Mouse (Mus musculus) spleen, adult 2 months (tissue): ENCODE measurements around the gene Cklf. TPM values are rescaled to one million over a fixed set of nuclear protein-coding genes. Genes with fewer than 3 reads are reported as not detected.
"Not testable (repeated sequence)": the region's sequence is repeated elsewhere in the genome, so short reads cannot be mapped to it uniquely, and the experiment has no call there.

Experiments
- DNase-seq, 2 experiments: peaks; one replicate each; pipeline versions ENCODE4 v3.0.0 to v3.0.0-alpha.2; 2012 to 2021; ENCODE audit warnings: low spot score in 2 of 2, low read depth in 1 of 2
- H3K27ac ChIP-seq: fragments of 200-500 bp; 2 replicates; pipeline ENCODE4 v1.5.1; 2012; ENCODE audit warnings: low read length, inconsistent platforms; ENCODE audit not compliant: insufficient read depth
- H3K27me3 ChIP-seq: fragments of 200-500 bp; 2 replicates; pipeline ENCODE4 v1.6.1; 2012; ENCODE audit warnings: mild to moderate bottlenecking, moderate library complexity, low read length, inconsistent platforms; ENCODE audit not compliant: control insufficient read depth, insufficient read depth
- H3K36me3 ChIP-seq: fragments of 200-500 bp; 2 replicates; pipeline ENCODE4 v1.6.1; 2012; ENCODE audit warnings: mild to moderate bottlenecking, low read length, inconsistent platforms; ENCODE audit not compliant: control insufficient read depth, insufficient read depth
- H3K4me1 ChIP-seq: fragments of 200-500 bp; 2 replicates; pipeline ENCODE4 v1.6.1; 2011; ENCODE audit warnings: inconsistent platforms; ENCODE audit not compliant: control insufficient read depth, insufficient read depth, insufficient read length
- H3K4me3 ChIP-seq: fragments of 200-500 bp; 2 replicates; pipeline ENCODE4 v1.5.1; 2011; ENCODE audit warnings: mild to moderate bottlenecking, inconsistent platforms; ENCODE audit not compliant: insufficient read depth, insufficient read length; ENCODE audit errors: extremely low read depth
- CTCF ChIP-seq: fragments of 200-500 bp; IDR thresholded peaks from 2 replicates; pipeline ENCODE4 v1.5.1; 2011; ENCODE audit warnings: mild to moderate bottlenecking, inconsistent platforms; ENCODE audit not compliant: insufficient read depth, insufficient read length, insufficient replicate concordance; ENCODE audit errors: extremely low read depth
- POLR2A ChIP-seq: fragments of 200-500 bp; IDR thresholded peaks from 2 replicates; pipeline ENCODE4 v1.6.1; 2011; ENCODE audit warnings: low read depth, low read length, inconsistent platforms
- WGBS: fragments of 180-500 bp; shearing (Covaris S2); methylation state at CpG from one replicate; pipeline ENCODE4 v1.1.7; 2018; 5-methylcytosine and 5-hydroxymethylcytosine counted together
- polyA plus RNA-seq: library from polyadenylated mRNA; depleted of rRNA; stranded (reverse); fragments of >200 nt; gene quantifications from 2 replicates; pipeline ENCODE4 v1.2.3, GENCODE M21; 2012; rRNA removed

Cklf gene
- polyA plus RNA-seq, 1 experiment: 13.0 TPM

DNA sequence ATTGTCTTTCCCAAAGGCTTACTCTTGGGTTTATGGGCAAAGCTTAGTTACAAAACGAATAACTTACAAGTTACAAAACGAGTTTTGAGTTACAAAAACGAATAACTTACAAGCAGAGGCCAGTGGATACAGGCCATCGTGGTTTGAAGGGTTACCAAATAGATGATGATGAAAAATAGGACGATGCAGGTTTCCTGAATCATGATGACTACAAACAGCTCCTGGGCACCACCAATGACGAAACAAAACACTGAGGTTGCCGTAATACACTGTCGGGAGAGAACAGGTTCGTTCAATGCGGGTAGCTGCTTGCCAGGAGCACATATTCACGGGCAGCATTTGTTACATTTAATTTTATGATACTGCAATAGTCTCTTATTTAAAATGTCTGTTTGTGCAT, 54.3 kb downstream of the Cklf start:
- Histone ChIP-seq H3K27me3 (no peaks in the 10 kb centered on the region), H3K4me3 (no peak overlapping the region), H3K27ac (no peak overlapping the region), H3K4me1 (no peaks in the 10 kb centered on the region), H3K36me3 (no peaks in the 10 kb centered on the region)
- no peak for DNase-seq
- 88% methylated on average over 11 of the region's 11 CpGs for WGBS
- TF ChIP-seq POLR2A: no peak
- no peak for TF ChIP-seq CTCF

GRCm38 (mm10) chr8:104308341-104308740, 57.7 kb downstream of the Cklf start:
- 59% methylated on average over 6 of the region's 6 CpGs for WGBS
- not testable (repeated sequence) for H3K4me1 ChIP-seq, DNase-seq, H3K27ac ChIP-seq, H3K36me3 ChIP-seq, H3K27me3 ChIP-seq, H3K4me3 ChIP-seq

- not testable (repeated sequence) for H3K4me3 ChIP-seq, H3K36me3 ChIP-seq, H3K4me1 ChIP-seq, DNase-seq, H3K27ac ChIP-seq, H3K27me3 ChIP-seq
- WGBS: 90% methylated on average over 36 of the region's 36 CpGs
Measured at GRCm38 (mm10) chr8:104309441-104310155, 58.9 kb downstream of the Cklf start, which contains the start of the genes Gm45711 and Cmtm1. Gm45711 (minus strand) TSS chr8:104310081. Cmtm1 (minus strand) TSS chr8:104310145.

DNA sequence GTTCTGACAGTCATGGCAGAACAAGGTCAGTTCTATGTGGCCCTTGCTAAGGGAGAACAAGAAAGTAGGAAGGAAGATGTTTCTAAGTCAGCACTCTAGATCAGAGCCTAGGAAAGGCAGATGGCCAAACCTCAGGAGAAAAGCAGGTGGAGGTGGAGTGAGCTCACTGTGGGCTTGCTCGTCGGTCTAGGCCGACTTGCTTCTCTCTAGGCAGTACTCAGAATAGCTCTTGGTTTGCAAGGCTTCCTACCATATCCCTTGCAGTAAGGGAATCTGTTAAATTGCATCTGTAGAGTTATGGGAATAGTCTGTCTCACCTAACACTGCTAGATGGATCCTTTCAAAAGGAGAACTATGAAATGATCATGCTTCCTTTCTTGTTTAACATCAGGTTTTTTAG, 61.4 kb downstream of the Cklf start:
- H3K27ac ChIP-seq, H3K4me1 ChIP-seq, H3K4me3 ChIP-seq, H3K36me3 ChIP-seq, H3K27me3 ChIP-seq, DNase-seq: not testable (repeated sequence)
- 71% methylated on average over 3 of the region's 3 CpGs for WGBS

DNA sequence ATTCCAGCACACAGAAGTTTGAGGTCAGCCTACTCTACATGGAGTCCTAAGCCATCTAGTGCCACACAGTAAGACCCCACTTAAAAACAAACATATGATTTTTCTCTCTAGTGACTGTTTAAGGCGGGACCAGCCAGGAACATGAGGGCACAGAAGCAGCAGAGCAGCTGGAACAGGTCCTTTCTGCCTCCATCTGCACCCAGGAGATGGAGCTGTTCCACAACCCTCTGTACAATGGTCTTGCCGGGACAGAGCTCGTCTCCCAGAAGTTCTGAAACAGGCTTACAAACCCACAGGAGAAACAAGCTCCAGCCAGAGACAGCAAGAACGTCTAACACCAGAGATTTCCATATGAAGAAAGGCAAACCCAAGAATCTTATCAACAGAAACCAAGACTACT, 62.6 kb downstream of the Cklf start:
- no peak for DNase-seq
- H3K4me3 ChIP-seq: no peak overlapping the region
- TF ChIP-seq POLR2A: no peak
- H3K27me3 ChIP-seq: no peaks in the 10 kb centered on the region
- no peaks in the 10 kb centered on the region for H3K4me1 ChIP-seq
- H3K36me3 ChIP-seq: no peaks in the 10 kb centered on the region
- H3K27ac ChIP-seq: no peak overlapping the region
- 65% methylated on average over 4 of the region's 4 CpGs for WGBS

Other genes with a start within 250 kb of the Cklf start
- 23.3 and 23.4 TPM in 2 replicates for gene Cdh5, start 149.2 kb upstream of the Cklf start, polyA plus RNA-seq
- gene Bean1, start 80.4 kb upstream of the Cklf start, polyA plus RNA-seq: 0.63 and 0.72 TPM in 2 replicates
- 42.5 and 51.1 TPM in 2 replicates for gene Tk2, start 2.3 kb upstream of the Cklf start, polyA plus RNA-seq
- not detected in 2 replicates for gene Cmtm2a, start 42.3 kb downstream of the Cklf start, polyA plus RNA-seq
- not detected in 2 replicates for gene Gm45711, start 59.2 kb downstream of the Cklf start, polyA plus RNA-seq
- not detected in 2 replicates for gene Cmtm1, start 59.3 kb downstream of the Cklf start, polyA plus RNA-seq
- not detected in 2 replicates for gene Gm11020, start 70.7 kb downstream of the Cklf start, polyA plus RNA-seq
- not detected in 2 replicates for gene Cmtm2b, start 71.4 kb downstream of the Cklf start, polyA plus RNA-seq
- 96.3 and 106 TPM in 2 replicates for gene Cmtm3, start 88.5 kb downstream of the Cklf start, polyA plus RNA-seq
- gene Cmtm4, start 144.9 kb downstream of the Cklf start, polyA plus RNA-seq: 4.8 and 5.6 TPM in 2 replicates
- gene Dync1li2, start 192.2 kb downstream of the Cklf start, polyA plus RNA-seq: 8.4 and 8.6 TPM in 2 replicates